Mouse (Mus musculus): ENCODE measurements around the gene Terf2ip. TPM values are rescaled to one million over a fixed set of nuclear protein-coding genes. Genes with fewer than 3 reads are reported as not detected.

Terf2ip gene
- 5.9 and 9.3 TPM in 2 replicates for polyA plus RNA-seq (2012; ENCODE audit: low replicate concordance)

DNA sequence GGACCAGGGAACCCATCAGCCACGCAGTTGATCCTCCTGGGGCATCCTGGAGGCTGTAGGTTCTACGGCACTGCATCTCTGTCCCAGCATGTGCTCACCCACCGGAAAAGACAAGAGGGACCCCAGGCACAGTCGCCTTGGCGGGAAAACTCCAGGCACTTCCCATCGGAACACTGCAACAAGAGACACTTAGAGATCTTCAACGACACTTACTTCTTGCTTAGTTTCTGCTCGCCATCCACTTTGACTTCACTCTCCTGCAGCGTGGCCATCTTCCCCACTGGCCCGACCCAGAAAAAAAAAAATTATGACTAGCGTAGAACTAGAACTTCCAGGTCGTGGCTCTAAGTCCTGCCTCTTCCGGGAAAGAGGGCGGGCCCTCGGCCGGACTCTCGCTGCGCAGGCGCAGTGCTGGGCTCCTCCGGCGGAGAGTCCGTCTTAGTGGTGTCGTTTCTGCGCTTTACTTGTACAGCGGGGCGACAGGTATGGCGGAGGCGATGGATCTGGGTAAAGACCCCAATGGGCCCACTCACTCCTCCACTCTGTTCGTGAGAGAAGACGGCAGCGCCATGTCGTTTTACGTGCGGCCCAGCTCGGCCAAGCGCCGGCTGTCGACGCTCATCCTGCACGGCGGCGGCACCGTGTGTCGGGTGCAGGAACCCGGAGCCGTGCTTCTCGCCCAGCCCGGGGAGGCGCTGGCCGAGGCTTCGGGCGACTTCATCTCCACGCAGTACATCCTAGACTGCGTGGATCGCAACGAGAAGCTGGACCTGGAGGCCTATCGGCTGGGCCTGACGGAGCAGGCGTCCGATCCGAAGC lies at the start of gene Terf2ip, which contains the start of gene Kars:
Gene Terf2ip, plus strand, starts transcription at position 402 of the 819 bp plus-strand sequence.
Gene Kars, minus strand, starts transcription at position 327 of the 819 bp plus-strand sequence.

DNA sequence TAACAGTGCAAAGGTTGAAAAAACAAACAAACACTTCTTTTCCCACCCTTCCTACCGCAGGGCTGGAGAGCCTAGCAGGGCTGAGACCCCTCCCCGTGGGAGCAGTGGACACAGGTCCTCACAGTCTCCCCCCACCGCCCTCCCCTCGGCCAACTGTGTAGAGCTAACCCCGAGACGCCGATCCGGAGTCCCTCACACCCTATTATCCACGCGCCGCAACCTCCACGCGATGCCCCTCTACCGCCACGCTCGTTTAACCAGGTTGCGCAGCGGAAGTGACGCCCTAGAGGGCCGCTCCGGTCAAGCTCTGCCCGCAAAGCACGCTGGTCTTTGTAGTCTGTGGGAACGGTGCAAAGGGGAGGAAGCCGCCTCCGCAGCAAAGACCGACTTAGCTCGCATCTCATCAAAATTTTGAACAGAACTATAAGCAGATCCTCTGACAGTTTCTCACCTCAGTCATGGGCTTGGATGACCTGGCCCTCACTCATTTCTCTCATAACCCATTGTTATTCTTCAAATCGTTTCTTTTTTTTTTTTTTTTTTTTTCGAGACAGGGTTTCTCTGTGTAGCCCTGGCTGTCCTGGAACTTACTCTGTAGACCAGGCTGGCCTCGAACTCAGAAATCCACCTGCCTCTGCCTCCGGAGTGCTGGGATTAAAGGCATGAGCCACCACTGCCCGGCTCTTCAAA lies 19.0 kb upstream of the Terf2ip start, which contains the start of gene Adat1:
Gene Adat1, minus strand, starts transcription at position 290 of the 690 bp plus-strand sequence.

DNA sequence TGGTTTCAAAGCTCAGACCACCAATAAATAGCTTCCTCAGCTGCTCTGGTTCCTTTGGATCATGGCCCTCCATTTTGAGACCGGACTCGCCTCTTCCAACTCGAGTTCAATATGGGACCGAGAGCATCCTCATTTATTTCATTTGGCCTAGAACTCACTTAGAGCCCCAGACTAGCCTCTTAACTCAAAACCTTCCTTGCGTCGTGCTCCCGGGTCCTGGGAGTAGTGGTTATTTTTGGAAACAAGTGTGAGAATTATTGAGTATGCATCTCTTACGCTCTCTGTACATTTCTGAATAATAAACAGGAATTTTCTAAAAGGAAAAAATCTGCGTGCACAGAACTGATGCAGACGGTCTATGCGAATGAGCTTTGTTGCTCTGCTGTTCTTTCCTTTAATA lies 3.7 kb downstream of the Terf2ip start, which contains the start of gene Gm6793:
Gene Gm6793, minus strand, starts transcription at position 101 of the 400 bp plus-strand sequence.

Other genes starting within 250 kb of the Terf2ip start
- gene Cfdp1, start 157.1 kb upstream of the Terf2ip start, polyA plus RNA-seq (2012; ENCODE audit: low replicate concordance) = 2.6 and 7.8 TPM in 2 replicates
- 0.63 and 1.0 TPM in 2 replicates for gene Tmem170, start 134.6 kb upstream of the Terf2ip start, polyA plus RNA-seq (2012; ENCODE audit: low replicate concordance)
- gene Chst5, start 101.0 kb upstream of the Terf2ip start, polyA plus RNA-seq (2012; ENCODE audit: low replicate concordance) = not detected in 2 replicates
- gene Tmem231, start 77.5 kb upstream of the Terf2ip start, polyA plus RNA-seq (2012; ENCODE audit: low replicate concordance) = 5.2 and 9.8 TPM in 2 replicates
- 0.55 and 1.4 TPM in 2 replicates for gene Gabarapl2, start 70.7 kb upstream of the Terf2ip start, polyA plus RNA-seq (2012; ENCODE audit: low replicate concordance)
- 0.17 and 2.9 TPM in 2 replicates for gene Adat1, start 19.1 kb upstream of the Terf2ip start, polyA plus RNA-seq (2012; ENCODE audit: low replicate concordance)
- gene Kars, start 75 bp upstream of the Terf2ip start, polyA plus RNA-seq (2012; ENCODE audit: low replicate concordance) = 18.1 and 57.3 TPM in 2 replicates
- gene Gm6793, start 3.6 kb downstream of the Terf2ip start, polyA plus RNA-seq (2012; ENCODE audit: low replicate concordance) = 0.14 TPM in 1 of 2 replicates, not detected in the other